Mouse (Mus musculus) macrophage (primary cell): ENCODE measurements at regions not wholly inside any gene's neighbourhood (a gene's known extent, or its start where the extent isn't known, plus 50 kb on each side); places are given as distances from the start of the nearest gene placed in this dataset.
"Not testable (repeated sequence)": the region's sequence is repeated elsewhere in the genome, so short reads cannot be mapped to it uniquely, and the experiment has no call there.

ENCODE experiments used
- H3K27ac ChIP-seq: fragments of 350-480 bp; formaldehyde crosslinking; 2 replicates; pipeline ENCODE4 v1.9.0; 2021
- H3K36me3 ChIP-seq: fragments of 350-480 bp; formaldehyde crosslinking; 2 replicates; pipeline ENCODE4 v1.9.0; 2021; ENCODE audit errors: inconsistent target
- H3K4me3 ChIP-seq: fragments of 350-480 bp; formaldehyde crosslinking; 2 replicates; pipeline ENCODE4 v1.9.0; 2021; ENCODE audit errors: inconsistent target
- H3K79me2 ChIP-seq: fragments of 350-480 bp; formaldehyde crosslinking; 2 replicates; pipeline ENCODE4 v1.9.0; 2021; ENCODE audit errors: inconsistent target
- WGBS: methylation state at CpG from one replicate; pipeline ENCODE4 v1.1.7; 2026; ENCODE audit warnings: inconsistent platforms; ENCODE audit not compliant: missing documents; 5-methylcytosine and 5-hydroxymethylcytosine counted together

DNA sequence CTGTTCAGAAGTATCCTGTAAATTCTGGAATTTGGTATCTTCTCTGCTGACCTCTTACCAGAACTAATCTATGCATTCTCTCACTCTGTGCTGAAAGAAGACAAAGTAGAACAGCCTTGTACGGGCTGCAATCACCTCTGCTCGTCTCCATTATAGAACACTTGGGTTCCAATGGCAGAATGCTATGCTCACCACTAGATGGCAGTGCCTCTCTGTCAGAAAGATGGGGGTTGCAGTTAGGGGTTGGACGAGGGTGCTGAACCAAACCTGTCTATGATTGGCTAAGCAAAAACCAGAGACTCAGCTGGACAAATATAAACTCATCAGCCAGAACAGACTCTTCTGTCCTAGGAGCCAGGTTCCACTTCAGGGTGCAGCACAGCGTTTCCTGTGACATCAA lies 515.9 kb downstream of the Dad1 start:
- H3K36me3 ChIP-seq, H3K27ac ChIP-seq, H3K79me2 ChIP-seq, H3K4me3 ChIP-seq: not testable (repeated sequence)
- WGBS = 30% methylated on average over 4 of the region's 4 CpGs

DNA sequence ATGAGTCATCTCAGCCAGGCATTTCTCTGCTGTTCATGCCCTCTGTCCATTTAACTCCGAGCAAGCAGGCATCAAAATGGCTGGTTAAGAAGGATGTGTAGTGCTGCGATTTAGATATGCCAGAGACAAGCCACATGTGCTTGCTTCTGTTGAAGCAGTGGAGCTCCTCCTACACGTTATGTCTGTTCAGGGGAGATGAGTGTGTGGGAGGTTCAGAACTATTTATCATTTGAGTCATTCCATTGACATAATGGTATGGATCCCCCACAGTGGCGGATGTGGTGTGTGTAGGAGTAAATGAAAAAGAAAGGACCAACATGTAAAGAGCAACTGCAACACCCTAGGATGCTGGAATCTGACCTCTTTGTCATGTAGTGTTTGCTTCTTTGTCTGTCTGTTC lies 517.6 kb downstream of the Dad1 start:
- not testable (repeated sequence) for H3K79me2 ChIP-seq, H3K27ac ChIP-seq, H3K4me3 ChIP-seq, H3K36me3 ChIP-seq
- 85% methylated on average over 2 of the region's 4 CpGs for WGBS

DNA sequence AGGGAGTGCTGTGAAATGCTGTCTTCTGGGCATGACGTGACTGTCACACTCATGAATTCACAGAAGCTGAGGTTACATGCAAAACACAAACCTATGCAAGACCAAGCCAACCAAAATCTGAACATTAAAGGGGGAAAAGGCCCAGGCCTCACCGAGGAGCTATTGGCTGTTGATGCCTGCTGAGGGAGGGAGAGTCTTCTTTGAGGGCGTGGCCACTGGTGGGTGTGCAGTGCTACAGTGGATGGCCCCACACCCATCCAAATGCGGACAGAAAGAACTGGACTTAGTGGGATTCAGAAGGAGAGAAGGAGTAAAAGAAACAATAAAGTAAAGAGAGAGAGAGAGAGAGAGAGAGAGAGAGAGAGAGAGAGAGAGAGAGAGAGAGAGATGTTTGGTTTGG lies 522.3 kb downstream of the Dad1 start:
- not testable (repeated sequence) for H3K27ac ChIP-seq, H3K36me3 ChIP-seq, H3K4me3 ChIP-seq, H3K79me2 ChIP-seq
- no CpG with 5 or more reads among the region's 4 CpGs for WGBS

DNA sequence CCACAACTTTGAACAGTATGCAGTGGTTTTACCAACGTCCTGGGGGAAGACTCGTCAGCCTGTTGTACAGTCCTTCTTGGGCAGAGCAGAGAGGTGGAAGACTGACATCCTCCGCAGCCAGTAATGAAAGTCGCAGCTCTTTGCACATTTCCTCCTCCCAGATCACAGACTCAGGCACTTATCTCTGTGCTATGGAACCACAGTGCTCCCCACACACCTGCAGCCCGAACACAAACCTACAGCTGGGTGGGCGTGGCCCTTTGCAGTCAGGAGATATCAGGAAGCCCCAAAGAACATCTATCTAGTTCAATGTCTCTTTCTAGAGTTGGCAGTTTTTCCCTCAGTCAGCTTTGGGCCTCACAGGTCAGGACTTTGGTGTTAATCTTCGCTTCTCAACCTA lies 524.0 kb downstream of the Dad1 start:
- no CpG with 5 or more reads among the region's 7 CpGs for WGBS
- not testable (repeated sequence) for H3K36me3 ChIP-seq, H3K4me3 ChIP-seq, H3K79me2 ChIP-seq, H3K27ac ChIP-seq

DNA sequence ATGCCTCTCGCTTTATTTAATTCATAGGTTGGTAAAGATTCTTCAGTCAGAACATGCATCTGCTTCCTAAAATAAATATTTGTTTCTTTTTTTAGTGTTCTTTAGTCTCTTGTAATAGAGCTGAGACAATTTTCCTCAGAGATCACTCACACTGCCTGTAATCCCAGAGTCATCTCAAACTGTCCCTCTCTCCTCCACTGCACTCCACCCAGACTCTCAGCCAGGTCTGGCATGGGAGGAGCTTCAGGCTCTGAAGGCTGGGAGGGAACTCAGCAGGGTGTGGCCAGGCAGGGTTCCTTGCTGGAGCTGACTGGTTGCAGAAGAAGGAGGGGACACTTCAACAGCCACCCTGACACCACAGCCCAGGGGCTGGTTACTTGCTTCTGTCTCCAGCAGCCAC lies 524.8 kb downstream of the Dad1 start:
- not testable (repeated sequence) for H3K4me3 ChIP-seq, H3K27ac ChIP-seq, H3K79me2 ChIP-seq, H3K36me3 ChIP-seq
- whole genome bisulfite sequencing = no CpG with 5 or more reads among the region's 1 CpGs

DNA sequence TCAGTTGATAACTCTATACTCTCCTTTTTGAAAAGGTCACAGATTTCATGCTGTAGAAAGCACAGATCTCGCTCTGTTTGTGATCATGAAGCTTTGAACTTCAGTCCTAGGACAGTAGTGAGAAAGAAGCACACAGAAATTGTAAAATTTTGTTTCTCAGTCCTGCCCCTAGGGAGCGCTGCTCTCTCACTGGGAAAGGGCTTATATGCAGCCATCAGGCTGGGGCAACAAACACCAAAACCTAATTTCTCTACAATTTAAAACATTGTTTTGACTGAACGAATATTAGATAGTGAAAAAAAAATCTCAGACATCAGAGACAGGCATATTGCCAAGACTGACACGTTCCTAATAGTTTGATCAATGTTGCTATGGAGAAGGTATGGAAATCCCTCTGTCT lies 527.0 kb downstream of the Dad1 start:
- H3K79me2 ChIP-seq, H3K27ac ChIP-seq, H3K4me3 ChIP-seq, H3K36me3 ChIP-seq: not testable (repeated sequence)
- no CpG with 5 or more reads among the region's 4 CpGs for WGBS

DNA sequence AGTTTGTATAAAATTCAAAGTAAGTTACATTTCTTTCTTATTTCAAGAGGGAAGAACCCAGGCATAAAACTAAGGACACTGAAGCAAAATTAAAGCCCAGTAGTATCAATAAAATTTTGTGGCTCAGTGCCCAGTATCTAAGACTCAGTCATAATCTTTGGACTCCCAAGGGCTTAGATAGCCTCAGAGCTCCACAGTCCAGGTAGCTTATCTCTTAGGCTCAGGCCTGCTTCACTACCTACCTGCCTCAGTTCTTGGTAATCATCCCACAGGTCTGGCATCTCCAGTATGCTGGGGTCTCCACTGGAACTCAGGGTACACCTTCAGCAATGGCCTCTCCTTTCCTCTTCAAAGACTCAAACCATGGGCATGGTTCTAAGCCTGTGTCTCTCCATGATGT lies 530.3 kb downstream of the Dad1 start:
- H3K79me2 ChIP-seq, H3K36me3 ChIP-seq, H3K4me3 ChIP-seq: not testable (repeated sequence)

DNA sequence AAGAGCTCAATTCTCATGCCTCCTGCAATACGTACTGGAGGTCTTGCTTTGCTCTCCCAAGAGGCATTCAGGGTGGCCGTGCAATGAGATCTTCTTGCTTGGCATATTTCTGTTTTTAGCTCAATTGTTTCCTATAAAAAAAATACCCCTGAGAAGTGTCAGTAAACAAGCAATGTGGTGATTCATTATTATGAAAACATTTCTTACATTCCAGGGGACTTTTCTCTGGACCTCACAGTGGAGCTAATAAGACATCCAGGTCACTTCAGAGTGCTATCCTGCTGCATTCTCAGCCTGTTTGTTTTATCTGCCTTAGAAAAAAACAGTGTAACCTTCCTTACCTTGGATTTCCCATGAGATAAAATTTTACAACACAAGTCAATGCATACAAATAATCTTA lies 532.0 kb downstream of the Dad1 start:
- WGBS = no CpG with 5 or more reads among the region's 2 CpGs
- H3K79me2 ChIP-seq, H3K27ac ChIP-seq, H3K4me3 ChIP-seq, H3K36me3 ChIP-seq: not testable (repeated sequence)

More for the DNA sequence above, 530.3 kb downstream of the Dad1 start:
- H3K27ac ChIP-seq = not testable (repeated sequence)

DNA sequence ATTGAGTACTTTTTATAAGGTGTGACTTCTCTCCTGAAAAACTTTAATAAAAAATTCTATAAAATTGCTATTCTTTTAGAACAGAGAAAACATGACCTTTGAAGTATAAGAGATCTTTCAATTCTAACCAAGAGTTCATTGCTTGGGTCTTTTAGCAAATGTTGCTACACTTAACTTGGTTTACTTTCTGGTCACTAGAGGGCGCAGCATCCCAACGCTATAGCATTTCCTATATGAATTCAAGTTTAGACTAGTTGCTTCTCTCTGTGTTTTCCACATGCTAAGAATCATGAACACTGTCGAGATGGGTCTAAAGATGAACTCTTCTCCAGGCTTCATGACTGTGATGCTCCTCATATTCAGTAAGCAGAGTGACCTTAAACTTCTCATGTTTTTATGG lies 544.3 kb downstream of the Dad1 start:
- no CpG with 5 or more reads among the region's 3 CpGs for WGBS
- not testable (repeated sequence) for H3K4me3 ChIP-seq, H3K27ac ChIP-seq

DNA sequence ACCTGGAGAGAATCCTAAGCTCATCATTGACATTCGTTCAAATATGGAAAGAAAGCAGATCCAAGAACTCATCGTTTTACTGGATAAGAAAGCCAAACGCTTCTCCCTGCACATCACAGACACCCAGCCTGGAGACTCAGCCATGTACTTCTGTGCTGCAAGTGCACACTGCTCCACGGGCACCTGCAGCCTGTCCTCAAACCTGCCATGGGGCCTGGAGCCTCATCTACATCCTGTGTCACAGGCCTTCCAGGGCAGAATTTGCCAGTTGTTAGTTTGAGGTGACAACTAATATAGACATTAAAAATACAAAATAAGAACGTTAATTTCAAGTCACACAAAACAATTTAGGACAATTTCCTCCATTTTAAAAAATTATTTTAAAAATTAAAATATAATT lies 549.6 kb downstream of the Dad1 start:
- 91% methylated on average over 3 of the region's 5 CpGs for WGBS
- H3K4me3 ChIP-seq, H3K36me3 ChIP-seq, H3K27ac ChIP-seq, H3K79me2 ChIP-seq: not testable (repeated sequence)

More for the DNA sequence above, 544.3 kb downstream of the Dad1 start:
- not testable (repeated sequence) for H3K36me3 ChIP-seq, H3K79me2 ChIP-seq

DNA sequence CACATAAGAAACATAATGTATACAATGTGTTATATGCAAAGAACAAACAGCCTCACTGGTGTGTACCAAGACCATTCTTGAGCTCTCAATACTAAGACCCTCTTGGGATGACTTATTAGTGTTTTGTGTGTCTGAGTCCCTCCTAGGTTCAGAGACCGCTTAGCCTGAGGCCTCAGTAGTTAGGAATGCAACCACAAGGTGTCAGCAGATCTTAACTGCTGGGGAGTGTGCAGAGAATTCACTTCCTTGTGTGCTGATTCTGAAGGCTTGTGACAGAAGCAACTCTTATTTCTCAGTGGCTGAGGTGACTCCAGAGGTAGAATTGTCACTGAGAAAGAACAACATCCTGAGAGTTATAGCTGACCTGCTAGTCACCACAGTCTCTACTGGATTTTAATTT lies 550.3 kb downstream of the Dad1 start:
- not testable (repeated sequence) for H3K36me3 ChIP-seq, H3K27ac ChIP-seq, H3K4me3 ChIP-seq, H3K79me2 ChIP-seq
- WGBS = 0% methylated on average over 1 of the region's 1 CpGs

DNA sequence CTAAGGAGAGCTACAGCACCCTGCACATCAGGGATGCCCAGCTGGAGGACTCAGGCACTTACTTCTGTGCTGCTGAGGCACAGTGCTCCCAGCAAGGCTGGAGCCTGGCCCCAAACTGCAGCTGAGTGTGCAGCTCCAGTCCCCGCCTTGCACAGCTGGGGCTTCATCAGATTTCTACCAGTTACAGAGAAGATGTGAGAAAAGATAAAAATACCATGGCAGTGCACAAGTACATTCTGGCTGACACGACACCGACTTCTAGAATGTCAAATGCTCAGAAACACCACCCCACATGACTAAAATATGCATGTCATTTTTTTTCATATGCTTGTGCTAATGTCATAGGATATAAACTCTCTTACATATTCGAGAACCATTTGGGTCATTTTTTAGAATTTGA lies 569.8 kb downstream of the Dad1 start:
- not testable (repeated sequence) for H3K36me3 ChIP-seq, H3K79me2 ChIP-seq, H3K4me3 ChIP-seq, H3K27ac ChIP-seq
- 80% methylated on average over 3 of the region's 4 CpGs for WGBS

DNA sequence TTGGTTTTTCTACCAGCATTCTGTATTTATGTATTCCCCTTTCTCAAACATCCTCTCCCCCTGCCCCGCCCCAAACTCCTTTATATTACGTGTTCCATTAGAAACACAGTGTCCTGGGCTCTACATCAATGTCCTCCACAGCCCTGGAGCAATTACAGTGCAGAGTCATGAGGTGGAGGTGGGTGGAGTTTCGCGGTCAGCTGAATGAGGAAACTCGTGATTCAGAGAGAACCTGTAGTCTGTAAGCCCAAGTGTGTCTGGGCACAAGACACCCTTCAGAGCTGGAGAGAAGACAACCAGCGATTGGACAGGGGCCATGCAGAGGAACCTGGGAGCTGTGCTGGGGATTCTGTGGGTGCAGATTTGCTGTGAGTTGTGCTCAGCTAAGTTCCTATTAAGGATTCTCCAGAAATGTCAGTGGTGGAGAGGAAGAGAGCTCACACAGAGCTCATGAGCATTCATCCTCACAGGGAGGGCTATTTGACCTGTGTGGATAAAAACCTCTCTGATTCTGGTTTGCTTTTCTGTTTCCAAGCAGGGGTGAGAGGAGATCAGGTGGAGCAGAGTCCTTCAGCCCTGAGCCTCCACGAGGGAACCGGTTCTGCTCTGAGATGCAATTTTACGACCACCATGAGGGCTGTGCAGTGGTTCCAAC lies 570.4 kb downstream of the Dad1 start:
- H3K4me3 ChIP-seq, H3K27ac ChIP-seq, H3K36me3 ChIP-seq, H3K79me2 ChIP-seq: not testable (repeated sequence)
- 31% methylated on average over 9 of the region's 9 CpGs for WGBS

DNA sequence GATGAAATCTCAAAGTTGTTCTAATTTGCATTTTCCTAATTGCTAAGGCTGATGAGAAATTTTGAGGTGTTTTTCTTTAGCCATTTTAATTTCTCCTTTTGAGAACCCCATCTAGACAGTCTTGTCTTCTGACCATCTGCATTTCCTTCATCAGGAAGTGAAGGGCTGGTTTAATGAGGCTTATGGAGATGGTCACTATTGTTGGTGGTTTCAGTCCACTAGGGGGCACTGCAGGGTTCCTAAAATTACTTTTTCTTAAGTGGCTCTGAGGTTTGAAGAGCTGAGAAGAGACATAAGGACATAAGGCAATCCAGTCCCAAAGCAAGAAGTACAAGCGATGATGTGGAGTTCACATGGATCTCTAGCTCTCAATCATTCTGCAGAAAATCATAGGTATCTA lies 571.2 kb downstream of the Dad1 start:
- 100% methylated on average over 1 of the region's 1 CpGs for WGBS
- H3K79me2 ChIP-seq, H3K36me3 ChIP-seq, H3K27ac ChIP-seq, H3K4me3 ChIP-seq: not testable (repeated sequence)

DNA sequence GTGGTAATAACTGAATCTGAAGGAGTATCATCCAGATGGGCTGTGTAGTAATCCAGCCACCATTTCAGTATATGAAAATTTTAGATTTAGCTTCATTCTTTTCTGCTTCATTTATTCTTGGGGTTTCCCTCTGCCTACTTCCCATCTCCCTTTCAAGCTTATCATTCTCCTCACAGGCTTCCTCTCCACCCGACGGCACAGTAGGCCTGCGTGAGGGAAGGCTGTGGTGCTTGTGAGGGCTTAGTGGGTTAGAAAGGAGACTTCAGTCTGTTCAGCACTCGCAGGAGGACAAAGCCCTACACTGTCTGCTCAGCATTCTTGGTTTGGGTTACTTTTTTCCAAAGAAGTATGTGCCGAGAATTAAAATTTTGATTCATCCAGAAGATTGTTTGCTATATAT lies 572.6 kb downstream of the Dad1 start:
- not testable (repeated sequence) for H3K4me3 ChIP-seq, H3K79me2 ChIP-seq, H3K27ac ChIP-seq, H3K36me3 ChIP-seq
- 35% methylated on average over 2 of the region's 5 CpGs for WGBS

DNA sequence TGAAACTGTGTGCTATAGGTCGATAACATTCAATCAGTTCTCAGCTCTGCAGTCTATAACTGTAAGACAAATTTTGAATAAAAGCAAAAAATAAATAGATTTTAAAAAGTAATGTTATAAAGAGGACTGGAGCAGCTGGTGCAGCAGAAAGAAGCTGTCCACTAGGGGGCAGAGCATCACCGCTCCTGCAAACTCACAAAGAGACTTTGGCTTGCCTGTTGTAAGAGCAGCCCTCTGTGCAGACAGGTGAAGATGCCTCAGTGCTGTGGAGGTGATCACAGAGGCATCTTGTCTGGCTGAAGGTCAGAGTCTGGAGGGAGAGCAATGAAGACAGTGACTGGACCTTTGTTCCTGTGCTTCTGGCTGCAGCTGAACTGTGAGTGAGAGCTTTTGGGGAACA lies 588.2 kb downstream of the Dad1 start:
- not testable (repeated sequence) for H3K4me3 ChIP-seq, H3K79me2 ChIP-seq, H3K27ac ChIP-seq, H3K36me3 ChIP-seq
- WGBS = 25% methylated on average over 2 of the region's 2 CpGs
